Mouse (Mus musculus) induced T-regulatory cell, adult 2 months (primary cell): Measurements from ENCODE around the gene Kank1.

Source experiments
- DNase-seq: peaks from one replicate; pipeline ENCODE4 v3.0.0-alpha.2; 2012; ENCODE audit warnings: low read depth

Kank1 gene

DNA sequence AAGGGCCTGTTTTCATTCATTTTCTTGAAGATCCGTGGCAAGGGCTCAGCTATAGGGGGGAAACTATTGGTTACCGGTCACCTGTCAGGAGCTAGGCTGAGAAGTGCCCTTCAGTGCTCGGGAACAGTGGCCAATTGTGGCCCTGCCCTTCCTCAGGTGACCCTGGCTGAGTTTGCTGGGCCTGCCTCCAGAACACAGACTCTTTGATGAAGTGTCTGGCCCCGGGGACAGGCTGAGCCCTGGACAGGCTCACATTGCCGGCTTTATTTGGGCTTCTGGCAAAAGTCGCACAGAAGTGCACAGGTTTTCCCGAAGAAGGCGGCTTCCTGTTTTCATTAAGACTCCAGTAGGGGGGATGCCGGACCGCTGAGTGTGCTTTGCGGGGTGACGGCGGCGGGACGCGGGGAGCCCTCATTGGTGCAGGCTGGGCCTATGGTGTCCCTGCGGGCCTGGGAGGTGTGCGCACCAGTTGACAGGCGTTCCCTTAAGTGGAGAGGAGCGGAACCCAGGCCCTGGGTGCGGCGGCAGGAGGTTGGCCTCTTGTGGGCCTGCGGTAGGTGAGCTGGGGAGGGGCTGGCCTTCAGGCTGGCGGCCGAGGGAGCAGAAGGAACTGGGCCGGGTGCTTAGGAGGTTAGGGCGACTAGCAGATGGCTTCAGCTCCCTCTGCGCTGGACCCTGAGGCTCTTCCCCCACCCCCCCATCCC is 169.9 kb downstream of the Kank1 start:
- DNase-seq, result no peak

DNA sequence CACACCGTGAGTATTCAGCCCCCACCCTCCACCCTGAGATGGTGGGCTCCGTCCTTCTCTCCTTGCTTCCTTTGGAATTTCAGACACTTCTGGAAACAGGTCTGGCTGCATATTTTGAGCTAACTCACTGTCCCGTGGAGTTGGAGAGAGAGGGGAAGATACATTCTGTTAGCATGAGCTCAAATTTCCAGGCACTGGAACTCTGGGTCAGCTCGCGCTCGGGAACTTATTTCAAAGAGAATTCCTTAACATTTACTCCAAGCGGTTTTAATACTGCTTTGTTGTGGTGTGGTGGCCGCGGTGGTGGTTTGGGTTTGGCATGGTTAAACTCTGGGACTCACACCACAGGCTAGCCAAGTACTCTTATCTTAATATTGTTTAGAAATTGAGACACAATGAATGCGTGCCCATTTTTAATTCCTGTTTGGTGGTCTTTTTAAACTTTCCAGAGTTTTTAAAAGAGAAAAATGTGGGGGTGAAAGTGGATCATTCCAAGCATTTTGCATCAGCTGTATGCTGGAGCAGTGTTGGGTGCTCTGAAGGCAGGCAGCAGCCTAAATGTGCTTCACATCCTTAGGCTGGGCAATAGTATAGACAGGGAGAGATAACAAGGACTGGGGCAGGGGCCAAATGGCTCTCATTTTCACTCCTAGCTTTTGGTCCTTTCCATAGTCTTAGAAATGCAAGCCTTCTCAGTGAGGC is 170.6 kb downstream of the Kank1 start:
- DNase-seq, result no peak

DNA sequence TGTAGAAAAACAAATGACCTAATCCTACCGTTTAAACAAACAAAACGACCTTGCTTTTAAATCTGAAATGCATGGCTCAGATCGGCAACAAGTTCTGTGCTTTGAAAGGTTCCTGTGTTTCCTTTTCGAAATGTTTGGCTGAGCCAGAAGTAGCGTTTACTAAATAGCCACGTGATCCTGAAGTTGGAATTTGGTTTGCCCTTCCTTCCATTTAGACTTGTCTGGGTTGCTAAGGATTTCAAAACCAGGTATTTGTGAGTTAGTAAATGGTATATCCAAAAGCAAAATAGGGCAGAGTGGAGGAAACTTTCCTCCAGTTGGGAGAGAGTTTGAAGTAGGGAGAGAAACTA is 171.1 kb downstream of the Kank1 start:
- no peak for DNase-seq

DNA sequence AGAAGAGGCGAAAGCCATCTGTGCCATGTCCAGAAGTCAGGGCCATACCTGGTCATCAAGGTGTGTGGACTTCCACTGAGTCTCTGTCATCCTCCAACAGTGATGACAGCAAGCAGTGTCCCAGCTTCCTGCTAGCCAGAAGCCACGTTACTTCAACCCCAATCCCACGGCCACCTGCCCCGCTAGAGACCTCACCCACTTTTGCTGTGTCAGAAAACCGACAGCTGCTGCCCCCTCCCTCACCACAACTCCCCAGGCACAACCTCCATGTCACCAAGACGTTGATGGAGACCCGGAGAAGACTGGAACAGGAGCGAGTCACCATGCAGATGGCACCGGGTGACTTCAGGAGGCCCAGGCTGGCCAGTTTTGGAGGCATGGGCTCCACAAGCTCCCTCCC is 172.5 kb downstream of the Kank1 start:
- no peak for DNase-seq

DNA sequence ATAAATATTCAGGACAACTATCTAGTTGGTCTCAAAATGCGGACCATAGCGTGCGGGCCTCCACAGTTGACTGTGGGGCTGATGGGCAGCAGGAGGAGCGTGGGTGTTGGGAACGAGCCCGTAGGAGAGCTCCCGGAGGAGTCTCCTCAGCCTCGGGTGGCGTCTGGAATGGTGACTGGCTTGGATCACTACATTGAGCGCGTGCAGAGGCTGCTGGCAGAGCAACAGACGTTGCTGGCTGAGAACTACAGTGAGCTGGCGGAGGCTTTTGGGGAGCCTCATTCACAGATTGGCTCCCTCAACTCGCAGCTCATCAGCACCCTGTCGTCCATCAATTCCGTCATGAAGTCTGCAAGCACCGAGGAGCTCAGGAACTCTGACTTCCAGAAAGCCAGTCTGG is 174.6 kb downstream of the Kank1 start:
- DNase-seq, result no peak

DNA sequence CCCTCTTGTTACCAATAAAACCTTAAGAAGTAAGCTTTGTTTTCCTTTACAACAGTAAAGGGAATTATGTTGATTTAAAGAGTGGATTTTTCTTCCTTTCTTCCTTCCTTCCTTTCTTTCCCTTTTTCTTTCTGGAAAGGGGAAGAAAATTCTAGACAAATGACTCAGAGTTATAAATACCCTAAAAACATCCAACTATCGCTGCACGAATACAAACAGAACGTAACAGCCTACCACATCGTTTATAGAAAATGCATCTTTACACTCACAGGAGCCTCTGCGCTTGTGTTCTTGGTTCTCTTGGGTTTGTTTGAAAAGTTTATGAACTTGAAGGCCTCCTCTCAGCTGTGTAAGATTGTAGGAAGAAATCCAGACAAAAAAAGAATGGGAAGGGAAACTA is 178.7 kb downstream of the Kank1 start:
- no peak for DNase-seq

DNA sequence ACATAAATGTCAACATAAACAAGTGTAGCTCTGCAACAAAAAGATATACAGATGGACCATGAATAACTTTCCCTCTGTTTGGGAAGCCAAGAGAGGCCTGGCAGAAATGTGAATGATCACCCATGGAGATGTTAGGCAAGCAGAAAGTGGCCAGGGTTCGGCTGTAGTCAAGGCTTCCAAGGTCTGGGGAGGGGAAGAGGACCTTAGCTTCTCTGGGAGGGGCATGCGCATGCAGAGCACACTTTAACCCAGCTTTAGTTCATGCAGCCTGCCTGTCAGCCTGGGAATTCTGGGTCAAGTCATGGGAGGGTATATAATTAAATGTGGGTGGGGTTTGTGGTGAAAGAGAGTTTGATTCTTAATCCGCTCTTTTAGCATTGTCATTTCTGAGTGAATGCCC is 180.9 kb downstream of the Kank1 start:
- no peak for DNase-seq

DNA sequence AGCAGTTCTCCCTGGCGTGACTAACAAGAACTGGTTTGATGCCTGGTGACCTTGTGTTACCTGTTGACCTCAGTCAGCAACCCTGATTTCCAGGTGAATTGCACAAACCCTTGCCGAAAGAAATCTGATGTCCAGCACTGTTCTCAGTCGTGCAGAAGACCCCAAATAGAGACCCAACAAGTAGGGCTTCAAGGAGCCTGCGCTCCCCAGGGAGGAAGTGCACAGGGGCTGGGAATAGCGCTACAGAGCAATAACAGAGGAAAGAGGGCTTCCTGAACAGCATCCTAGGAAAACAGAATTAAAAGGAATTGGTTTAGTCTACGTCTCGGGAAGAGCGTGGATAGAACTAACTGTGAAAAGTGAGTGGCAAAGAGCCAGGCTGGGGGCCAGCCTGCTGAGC is 183.2 kb downstream of the Kank1 start:
- no peak for DNase-seq

DNA sequence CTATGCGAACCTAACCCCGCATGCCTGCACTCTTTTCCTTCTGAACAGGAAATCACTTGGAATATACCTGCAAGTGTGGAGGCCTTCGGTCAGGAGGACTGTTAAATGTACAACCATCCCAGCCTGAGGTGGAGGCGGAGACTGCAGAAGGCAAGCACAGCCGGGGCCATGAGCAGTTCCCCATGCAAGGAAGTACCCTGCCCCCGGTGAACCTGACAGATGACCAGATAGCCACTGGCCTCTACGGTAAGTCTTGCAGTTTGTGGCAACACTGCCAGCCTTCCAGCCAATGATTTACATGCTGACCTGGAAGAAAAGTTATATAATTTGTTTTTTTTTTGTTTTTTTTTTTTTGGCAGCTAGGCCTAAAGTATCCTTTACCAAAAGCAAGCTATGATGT is 185.3 kb downstream of the Kank1 start:
- DNase-seq, result no peak

DNA sequence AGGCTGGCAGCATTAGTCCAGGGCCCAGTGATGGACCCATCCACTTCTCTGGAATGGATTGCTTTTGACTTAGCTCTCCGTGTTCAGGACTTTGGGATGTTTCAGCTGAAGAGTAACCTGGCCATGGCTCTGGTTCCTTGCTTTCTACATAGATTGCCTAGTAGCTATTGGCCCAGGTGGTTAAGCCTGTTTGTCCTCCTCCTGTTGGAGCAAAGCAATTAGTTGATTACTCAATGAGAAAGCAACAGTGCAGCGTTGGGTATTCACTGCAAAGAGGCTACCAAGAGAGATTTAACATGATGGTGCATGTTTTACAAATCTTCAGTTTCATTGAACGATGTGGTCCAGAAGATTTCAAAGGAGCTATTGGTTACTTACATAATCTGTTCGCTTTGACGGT is 186.6 kb downstream of the Kank1 start:
- DNase-seq, result no peak

DNA sequence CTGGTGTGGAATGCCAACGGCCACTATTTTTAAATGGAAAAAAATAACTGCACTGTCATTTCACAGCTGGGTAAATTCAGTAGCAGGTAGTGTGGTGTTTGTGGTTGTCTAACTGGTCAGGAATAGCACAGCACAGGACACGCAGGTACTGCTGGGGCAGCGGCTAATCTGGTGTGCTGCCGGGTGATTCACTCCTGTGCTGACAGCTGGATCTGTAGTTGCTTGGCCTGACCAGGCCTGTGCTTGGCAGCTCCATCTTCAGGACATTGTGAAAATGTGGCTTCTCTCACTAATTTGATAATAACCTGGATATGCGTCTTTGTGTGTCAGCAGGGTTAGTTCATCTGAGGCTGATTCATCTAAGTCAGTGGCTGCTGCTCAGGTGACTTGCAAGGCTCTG is 189.7 kb downstream of the Kank1 start:
- no peak for DNase-seq

DNA sequence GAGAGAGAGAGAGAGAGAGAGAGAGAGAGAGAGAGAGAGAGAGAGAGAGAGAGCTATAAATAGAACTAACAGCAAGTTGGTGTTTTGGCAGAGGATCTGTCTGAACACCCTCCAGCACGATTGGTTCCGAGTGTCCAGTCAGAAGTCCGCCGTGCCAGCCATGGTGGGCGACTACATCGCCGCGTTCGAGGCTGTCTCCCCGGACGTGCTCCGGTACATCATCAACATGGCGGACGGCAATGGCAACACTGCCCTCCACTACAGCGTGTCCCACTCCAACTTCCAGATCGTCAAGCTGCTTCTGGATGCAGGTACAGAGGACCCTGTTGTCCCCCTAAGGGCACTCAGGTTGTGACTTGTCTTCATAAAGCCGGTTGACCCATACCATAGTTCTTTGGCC is 191.1 kb downstream of the Kank1 start:
- DNase-seq, result no peak

DNA sequence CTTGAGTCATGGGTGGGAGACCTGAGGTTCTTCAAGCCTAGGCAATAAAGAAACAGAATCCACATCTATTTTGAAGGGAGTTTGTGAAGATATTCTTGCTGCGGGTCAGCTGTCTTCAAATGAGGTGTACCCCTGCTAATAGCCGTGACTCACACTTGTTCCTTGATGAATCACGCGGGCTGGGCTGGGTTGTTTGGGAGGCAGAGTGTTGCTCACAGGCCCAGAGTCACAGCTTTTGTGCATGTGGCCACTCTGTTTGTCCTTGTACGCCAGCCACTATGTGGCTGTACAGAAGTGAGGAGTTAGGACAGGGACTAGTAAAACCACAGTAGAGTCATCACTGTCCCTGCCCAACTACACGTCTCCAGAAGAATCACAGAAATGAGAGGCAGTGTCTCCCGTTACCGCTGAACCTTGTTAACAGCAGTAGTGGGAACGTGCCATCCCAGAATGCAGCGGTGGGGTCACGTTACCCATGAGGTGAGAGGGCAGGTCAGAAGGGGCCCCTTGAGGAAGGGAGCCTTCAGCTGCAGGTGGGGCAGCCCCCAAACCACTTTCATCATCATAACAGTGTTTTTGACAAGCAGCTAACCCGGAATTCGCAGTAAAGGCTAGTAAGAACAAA is 191.7 kb downstream of the Kank1 start:
- no peak for DNase-seq

DNA sequence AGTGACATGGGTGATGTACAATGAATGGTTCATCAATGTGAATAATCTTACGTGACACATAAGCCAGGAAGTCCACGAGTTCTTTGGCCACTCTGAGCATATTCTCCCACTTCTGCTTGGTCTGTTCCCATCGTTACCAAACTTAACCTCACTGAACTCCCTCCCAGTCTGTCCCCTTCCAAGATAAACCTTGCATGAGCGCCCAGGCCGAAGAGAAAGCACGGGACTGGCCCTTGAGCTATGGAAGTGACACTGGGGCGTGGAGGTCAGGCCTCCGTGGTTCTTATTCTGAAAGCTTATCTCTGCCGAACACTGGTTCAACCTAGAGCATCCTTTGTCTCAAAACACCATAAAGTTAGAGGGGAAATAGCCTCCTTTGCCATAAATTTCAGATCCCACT is 194.7 kb downstream of the Kank1 start:
- DNase-seq, result no peak

DNA sequence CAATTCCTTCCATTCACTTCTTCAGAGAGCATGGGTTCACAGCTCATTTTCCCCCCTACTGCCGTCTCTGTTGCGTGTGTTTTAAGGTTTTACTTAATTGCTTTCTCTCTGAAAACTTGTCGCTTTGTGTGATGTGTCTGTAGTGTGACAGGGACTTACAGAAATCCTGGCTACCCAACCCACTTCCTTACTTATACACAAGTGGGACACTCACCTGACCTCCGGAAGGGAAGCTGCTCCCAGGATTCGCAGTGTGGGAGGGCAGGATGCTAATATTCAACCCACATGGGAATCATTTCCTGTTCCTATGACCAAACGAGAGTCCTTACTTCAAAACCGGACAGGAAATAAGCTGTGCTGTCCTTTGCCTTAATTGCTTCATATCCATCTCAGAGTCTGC is 195.1 kb downstream of the Kank1 start:
- DNase-seq, result no peak

DNA sequence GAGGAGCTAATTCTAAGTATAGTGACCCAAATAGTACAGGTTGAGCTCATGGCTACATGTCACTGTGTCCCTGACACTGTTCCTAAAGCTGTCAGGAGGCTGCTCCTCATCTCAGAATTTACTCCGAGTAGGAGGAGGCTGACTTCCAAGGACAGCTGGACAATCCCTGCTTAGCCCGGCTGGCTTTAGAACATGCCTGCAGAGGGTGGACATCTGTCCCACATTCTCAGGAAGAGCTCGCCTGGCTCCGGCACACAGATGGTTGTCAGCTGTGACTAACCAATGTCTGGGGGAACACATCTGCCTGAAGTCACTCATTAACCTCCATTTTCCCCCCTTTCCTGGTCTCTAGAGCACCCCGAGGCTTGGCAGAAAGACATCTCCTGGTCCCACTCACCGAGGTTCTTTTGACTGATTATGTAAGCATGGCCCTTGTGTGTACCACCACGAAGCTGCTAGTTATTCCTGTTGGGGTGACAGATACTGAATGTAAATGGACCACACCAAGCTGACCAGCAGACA is 196.5 kb downstream of the Kank1 start:
- DNase-seq, result no peak

DNA sequence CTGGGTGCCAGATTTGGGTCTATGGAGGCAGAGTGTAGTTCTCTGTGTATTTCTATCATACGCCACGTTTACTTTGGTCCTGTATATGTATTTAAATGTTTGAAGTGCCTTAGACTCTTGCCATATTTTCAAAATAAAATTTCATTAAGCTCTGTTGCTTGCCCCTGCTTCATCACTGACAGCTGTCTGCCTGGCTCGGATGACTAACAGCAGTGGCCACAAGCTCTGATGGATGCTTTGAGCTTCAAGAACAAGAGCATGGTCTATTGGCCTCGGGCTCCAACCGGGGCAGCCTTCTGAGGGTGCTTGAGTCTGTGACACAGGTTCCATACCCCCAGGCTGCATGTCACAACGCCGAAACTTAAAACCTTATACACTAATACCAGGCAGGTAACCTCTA is 197.6 kb downstream of the Kank1 start:
- no peak for DNase-seq

DNA sequence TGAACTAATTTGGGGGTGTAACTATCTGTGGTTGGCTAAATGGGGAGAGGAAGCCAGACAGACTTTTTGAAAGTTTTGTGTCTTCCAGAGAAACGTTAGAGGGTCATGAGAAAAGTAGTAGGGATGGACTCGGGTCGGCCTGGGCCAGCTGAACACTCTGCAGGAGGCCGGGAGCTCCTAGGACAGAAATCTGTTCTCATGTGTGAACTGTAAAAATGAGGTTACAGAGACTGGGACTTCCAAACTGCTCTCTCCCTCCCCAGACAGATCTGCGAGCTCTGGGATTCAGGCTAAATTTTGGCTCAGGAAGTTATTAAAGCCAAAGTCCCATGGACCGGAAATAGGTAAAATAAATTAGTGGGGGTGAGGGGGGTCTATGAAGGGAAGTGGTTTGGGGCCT is 198.0 kb downstream of the Kank1 start:
- no peak for DNase-seq

DNA sequence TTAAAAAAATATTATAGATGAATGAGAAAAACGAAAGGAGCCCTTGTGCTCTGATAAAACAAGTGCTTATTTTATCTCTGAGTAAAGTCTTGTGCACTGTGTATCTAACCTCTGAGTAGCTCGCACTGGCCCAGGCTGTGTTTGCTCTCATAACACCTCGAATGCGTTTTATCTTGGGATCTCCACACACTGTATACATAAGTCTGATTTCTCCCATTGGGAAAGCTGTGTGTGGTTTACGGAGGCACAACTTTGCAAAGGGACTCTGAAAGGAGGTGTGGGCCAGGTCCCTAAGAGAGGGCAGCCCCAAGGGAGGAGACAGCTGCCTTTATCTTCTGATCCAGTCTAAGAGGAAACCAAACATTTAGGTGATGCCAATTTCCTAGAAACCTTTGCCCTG is 198.6 kb downstream of the Kank1 start:
- DNase-seq, result no peak

DNA sequence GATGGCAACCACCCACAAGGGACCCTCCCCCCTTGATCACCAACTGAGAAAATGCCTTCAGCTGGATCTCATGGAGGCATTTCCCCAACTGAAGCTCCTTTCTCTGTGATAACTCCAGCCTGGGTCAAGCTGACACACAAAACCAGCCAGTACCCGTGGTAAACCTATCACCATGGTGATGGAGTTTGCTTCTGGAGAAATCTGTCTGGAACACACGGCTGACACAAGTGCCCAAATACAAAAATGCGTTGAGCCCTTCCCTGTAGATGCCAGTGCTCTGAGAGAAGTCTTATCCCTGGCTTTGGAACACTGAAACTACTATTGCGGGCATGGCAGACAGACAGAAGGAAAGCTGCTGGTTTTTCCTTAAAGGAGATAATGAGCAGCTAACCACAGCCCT is 199.4 kb downstream of the Kank1 start:
- no peak for DNase-seq

DNA sequence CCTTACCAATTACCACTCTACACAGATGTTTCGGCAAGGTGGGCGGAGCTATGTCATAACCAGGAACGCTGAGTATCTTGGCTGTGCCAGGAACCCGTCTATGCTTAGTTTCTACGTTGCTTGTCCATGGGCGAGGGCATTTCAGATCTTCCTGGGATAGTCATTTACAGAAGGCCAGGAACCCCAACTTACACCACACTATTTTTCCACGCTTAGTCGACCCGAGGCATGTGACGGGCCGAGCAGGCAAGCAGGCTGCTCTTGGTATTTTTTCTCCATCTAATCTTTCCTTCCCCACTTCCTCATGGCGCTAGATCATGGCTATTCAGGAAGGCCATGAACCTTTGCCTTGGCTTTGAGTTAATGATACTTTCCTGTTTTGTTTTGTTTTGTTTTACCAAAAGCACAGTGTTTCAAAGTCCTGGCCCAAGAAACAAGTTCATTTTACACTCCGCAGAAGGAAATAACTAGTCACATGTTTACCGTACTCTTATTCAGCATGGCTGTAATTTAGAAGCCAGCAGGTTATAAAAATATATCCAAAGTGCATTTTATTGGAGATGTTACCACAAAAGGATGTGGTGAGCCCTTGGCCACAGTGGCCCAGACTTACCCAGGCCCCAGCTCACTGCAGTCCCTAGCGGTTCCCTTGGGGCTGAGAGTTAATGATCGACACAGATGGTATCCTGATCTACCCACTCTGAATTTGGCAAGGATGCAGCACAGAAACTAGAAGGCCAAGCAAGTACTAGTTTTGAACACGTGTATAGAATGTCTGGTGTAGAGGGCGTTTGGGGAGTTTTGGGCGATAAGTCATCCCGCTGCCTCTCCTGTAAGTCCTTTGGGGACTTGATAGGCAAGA is 200.2 kb downstream of the Kank1 start:
- no peak for DNase-seq

DNA sequence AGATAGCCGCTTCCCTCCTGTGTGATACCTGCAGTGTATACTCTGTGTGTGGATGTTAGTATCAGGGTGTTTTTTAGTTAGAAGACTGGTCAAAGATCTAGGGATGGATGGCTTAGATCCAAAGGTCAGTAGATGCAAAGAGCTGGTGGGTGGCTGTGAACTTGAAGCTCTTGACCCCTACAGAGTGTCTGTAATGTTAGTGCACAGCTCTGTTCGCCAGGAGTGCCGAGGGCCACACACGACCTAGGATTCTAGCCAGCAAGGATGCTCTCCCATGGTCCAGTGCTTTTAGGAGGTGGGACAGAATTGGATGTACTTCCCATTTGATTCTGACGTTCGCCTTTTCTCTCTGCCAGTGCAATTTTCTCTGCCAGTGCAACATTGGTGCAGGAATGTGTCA is 201.5 kb downstream of the Kank1 start:
- DNase-seq, result no peak

DNA sequence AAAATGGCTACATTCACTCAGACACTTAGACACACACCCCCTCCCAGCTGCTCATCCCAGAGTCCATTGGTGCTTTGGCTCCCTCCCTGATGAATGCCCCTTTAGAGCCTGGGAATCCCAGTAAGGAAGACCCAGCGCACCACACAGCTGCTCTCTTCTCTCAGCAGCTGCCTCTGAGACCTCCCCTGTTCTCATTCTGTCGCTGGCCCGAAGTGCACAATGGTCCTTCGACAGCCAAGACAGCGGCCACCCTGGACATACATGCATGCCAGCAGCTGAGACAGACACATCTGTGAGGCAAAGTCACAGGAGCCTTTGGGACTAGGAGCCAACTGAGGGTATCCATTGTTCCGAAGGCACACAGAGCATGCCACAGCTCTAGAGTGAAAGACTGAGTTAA is 203.0 kb downstream of the Kank1 start:
- no peak for DNase-seq
